Comparison of ENCODE assay signal across 14 mouse cellular contexts in the genomic region with DNA sequence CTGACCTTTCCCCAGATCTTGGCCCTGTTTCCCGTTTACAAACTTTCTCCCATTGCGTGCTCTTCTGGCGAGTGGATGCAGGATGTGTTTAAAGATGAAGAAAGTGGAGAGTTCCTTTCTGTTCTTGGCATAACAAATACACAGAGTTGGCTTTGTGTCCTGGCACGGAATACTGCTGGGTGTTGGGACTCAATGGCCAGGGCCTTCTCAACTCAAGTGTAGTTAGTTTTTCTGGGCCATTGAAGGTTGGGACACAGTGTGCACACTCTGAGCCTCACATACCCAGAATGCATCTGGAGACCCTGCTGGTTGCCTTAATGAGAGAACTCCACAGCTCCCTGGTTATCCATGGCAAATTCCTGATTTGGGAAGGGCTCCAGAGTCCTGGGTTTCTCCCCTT. TPM values are rescaled to one million over a fixed set of nuclear protein-coding genes. Genes with fewer than 3 reads are reported as not detected.
DNase-seq lines count a peak whose midpoint lies in the region; ATAC-seq and TF ChIP-seq lines count a peak whose summit lies in the region.
"Had no signal": no experiment of that assay in that cellular context is flagged by ENCODE, and none has a peak within 500 bp of the region (broad histone marks: within the 10 kb centered on the region; RNA-seq: fewer than 3 reads in every experiment).

No protein-coding gene starts in this region.

- no peak for TF ChIP-seq POLR2A in lung, adult 2 months (IDR thresholded peaks at IDR 0.05; ENCODE audit: borderline replicate concordance, extremely low read depth, low read depth, low read length)
- TF ChIP-seq POLR2A in small intestine, adult 2 months (IDR thresholded peaks at IDR 0.05; ENCODE audit: low read depth, low read length): no peak

- no peaks in the 10 kb centered on the region for H3K9me3 ChIP-seq in midbrain, embryonic 15.5 days
- H3K9me3 ChIP-seq: intestine, embryonic 15.5 days; liver, embryonic 15.5 days had no signal

- peak; percentile 49 for DNase-seq in adrenal gland, postnatal 14 days
- DNase-seq in adrenal gland, adult 18-20 months (ENCODE audit: low spot score in 2 of 2): no peak
- DNase-seq in lung, adult 18-20 months: peak; percentile 49 to 63
- DNase-seq in lung, adult 2 months: no peak
- DNase-seq in heart, postnatal 36 days: peak; percentile 48 to 62
- DNase-seq in thymus, postnatal 4 days: no peak
- DNase-seq: cerebellum, adult 8-10 months; kidney, postnatal 14 days had no signal

- ATAC-seq in midbrain, embryonic 15.5 days (replicated peaks): no peak
- ATAC-seq: forebrain, embryonic 16.5 days; intestine, embryonic 15.5 days had no signal

- H3K36me3 ChIP-seq in small intestine, adult 2 months (ENCODE audit: control insufficient read depth, insufficient read depth, low read length): no peaks in the 10 kb centered on the region
- H3K36me3 ChIP-seq in midbrain, embryonic 15.5 days (replicated peaks): no peaks in the 10 kb centered on the region
- H3K36me3 ChIP-seq: intestine, embryonic 15.5 days; liver, embryonic 15.5 days had no signal

- H3K27me3 ChIP-seq in small intestine, adult 2 months (ENCODE audit: control insufficient read depth, insufficient read depth, low read length): no peaks in the 10 kb centered on the region
- H3K27me3 ChIP-seq in midbrain, embryonic 15.5 days (replicated peaks): no peaks in the 10 kb centered on the region
- H3K27me3 ChIP-seq: intestine, embryonic 15.5 days; liver, embryonic 15.5 days had no signal

- 18% methylated on average over 4 of the region's 4 CpGs for WGBS in lung, adult 2 months
- WGBS in small intestine, adult 2 months: 68% methylated on average over 4 of the region's 4 CpGs
- WGBS in midbrain, embryonic 15.5 days: 82% methylated on average over 4 of the region's 4 CpGs

- H3K4me1 ChIP-seq in lung, adult 2 months (ENCODE audit: control insufficient read depth, insufficient read depth, low read length): peaks cover 9% of the 10 kb centered on the region
- 0 out of 2 replicates have a peak, but pooled peaks cover 2% of the 10 kb centered on the region for H3K4me1 ChIP-seq in small intestine, adult 2 months (ENCODE audit: control insufficient read depth, insufficient read depth, insufficient read length, low read length)
- H3K4me1 ChIP-seq in midbrain, embryonic 15.5 days: no peaks in the 10 kb centered on the region
- H3K4me1 ChIP-seq: intestine, embryonic 15.5 days; liver, embryonic 15.5 days had no signal

- no peak overlapping the region for H3K4me2 ChIP-seq in midbrain, embryonic 15.5 days
- H3K4me2 ChIP-seq: intestine, embryonic 15.5 days; liver, embryonic 15.5 days had no signal

- H3K27ac ChIP-seq in small intestine, adult 2 months (ENCODE audit: insufficient read depth, low read depth, low read length): peak overlapping the region; percentile 50; the same call in 1 of the 2 replicates
- no peak overlapping the region for H3K27ac ChIP-seq in midbrain, embryonic 15.5 days
- H3K27ac ChIP-seq: intestine, embryonic 15.5 days; liver, embryonic 15.5 days had no signal

- intact Hi-C loops in heart, postnatal 36 days (cut with DNase I): loop anchor here (5.0 to 10.0 kb wide), 3 partner anchors 148 to 690 kb away; a partner anchor contains a TSS

- H3K9ac ChIP-seq in midbrain, embryonic 15.5 days: no peak overlapping the region
- H3K9ac ChIP-seq: intestine, embryonic 15.5 days; liver, embryonic 15.5 days had no signal

- no peak for TF ChIP-seq CTCF in lung, adult 2 months (IDR thresholded peaks at IDR 0.05; ENCODE audit: insufficient read depth, low read length)
- TF ChIP-seq CTCF in small intestine, adult 2 months (IDR thresholded peaks at IDR 0.05; ENCODE audit: extremely low read depth, insufficient read length, insufficient replicate concordance, low read depth, low read length): no peak

- H3K4me3 ChIP-seq in lung, adult 2 months (replicated peaks; ENCODE audit: extremely low read depth, low read depth, low read length): no peak overlapping the region
- no peak overlapping the region for H3K4me3 ChIP-seq in small intestine, adult 2 months (ENCODE audit: low read depth, low read length)
- no peak overlapping the region for H3K4me3 ChIP-seq in midbrain, embryonic 15.5 days
- H3K4me3 ChIP-seq: erythroblast, embryonic 14.5 days; intestine, embryonic 15.5 days; liver, embryonic 15.5 days had no signal

RNA-seq across cellular contexts. Expression of a gene that starts 50.7 kb away (rescaled TPM):
- 3.6 and 4.4 TPM in 2 replicates for total RNA-seq in adrenal gland, postnatal 14 days (2021)
- total RNA-seq in adrenal gland, adult 18-20 months (2021): 1 to 10 TPM; 1.0 to 1.3 TPM
- polyA plus RNA-seq in lung, adult 2 months (2012; rRNA removed): 4.4 and 8.4 TPM in 2 replicates
- 1 to 10 TPM; 1.8 to 2.4 TPM for total RNA-seq in heart, postnatal 36 days (2021)
- 0.53 and 0.90 TPM in 2 replicates for polyA plus RNA-seq in small intestine, adult 2 months (2012; rRNA removed)
- 0.68 and 1.1 TPM in 2 replicates for polyA plus RNA-seq in midbrain, embryonic 15.5 days (2015; fragmentation: Nextera tagmentation; extraction: Ambion mirVana)
- polyA plus RNA-seq: erythroblast, embryonic 14.5 days had no signal

RNA-seq across cellular contexts. Expression of a gene that starts 54.2 kb away (rescaled TPM):
- total RNA-seq in adrenal gland, postnatal 14 days (2021): 2.2 and 3.4 TPM in 2 replicates
- total RNA-seq in adrenal gland, adult 18-20 months (2021): 1 to 10 TPM in 1 of 2 experiments, under 1 TPM in 1; 0.40 to 1.1 TPM
- 0.92 and 1.1 TPM in 2 replicates for polyA plus RNA-seq in lung, adult 2 months (2012; rRNA removed)
- total RNA-seq in heart, postnatal 36 days (2021): under 1 TPM; 0.80 to 0.87 TPM
- 1.2 and 1.9 TPM in 2 replicates for polyA plus RNA-seq in small intestine, adult 2 months (2012; rRNA removed)
- polyA plus RNA-seq in midbrain, embryonic 15.5 days (2015; fragmentation: Nextera tagmentation; extraction: Ambion mirVana): 0.04 and 0.06 TPM in 2 replicates

Comparison
In these comparisons a context has a peak if more than half of its experiments do, and no peak if none do; other contexts are left out.
1. DNase-seq: peak in adrenal gland, postnatal 14 days (single experiment), lung, adult 18-20 months (2 of 2) and heart, postnatal 36 days (2 of 2); none in adrenal gland, adult 18-20 months (0 of 2), lung, adult 2 months (single experiment) and thymus, postnatal 4 days (single experiment).